Mouse (Mus musculus): ENCODE results near the gene Smap2. TPM values are rescaled to one million over a fixed set of nuclear protein-coding genes. Genes with fewer than 3 reads are reported as not detected.

Gene Smap2
- polyA plus RNA-seq, 1 experiment from 2014 or later = 18.1 TPM

DNA sequence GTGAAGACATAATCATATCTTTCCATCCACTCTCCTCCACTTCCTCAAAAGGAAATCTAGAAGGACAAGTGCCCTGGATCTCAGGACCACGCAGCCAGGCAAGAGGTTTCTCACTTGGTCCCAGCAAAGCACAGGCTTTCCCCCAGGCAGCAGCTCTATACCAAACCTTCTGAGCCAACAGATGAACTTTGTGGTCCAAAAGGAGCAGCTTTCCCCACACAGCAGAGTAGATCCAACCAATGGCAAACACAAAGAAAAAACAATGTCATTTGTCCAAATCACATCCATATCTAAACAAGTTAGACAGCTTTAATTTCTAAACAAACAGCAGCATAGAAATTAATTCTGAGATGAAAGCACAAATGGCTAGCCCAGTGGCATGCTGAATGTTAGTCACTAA, 15.4 kb downstream of the Smap2 start:
- H3K36me3 ChIP-seq (ENCODE audit: control insufficient read depth, insufficient read depth, low read length) = no peaks in the 10 kb centered on the region
- no peak overlapping the region for H3K9ac ChIP-seq (ENCODE audit: low read length)
- no peak for ATAC-seq (ENCODE audit: low FRiP score)
- H3K9me3 ChIP-seq (ENCODE audit: control insufficient read depth, low read length) = no peaks in the 10 kb centered on the region
- H3K4me1 ChIP-seq (ENCODE audit: control insufficient read depth, insufficient read depth, low read length) = peaks cover 17% of the 10 kb centered on the region
- no peak overlapping the region for H3K4me3 ChIP-seq (ENCODE audit: low read depth, low read length)
- H3K4me2 ChIP-seq = no peak overlapping the region
- WGBS = 85% methylated on average over 1 of the region's 1 CpGs
- H3K27me3 ChIP-seq (ENCODE audit: control insufficient read depth, insufficient read depth, low read length) = peaks cover 4% of the 10 kb centered on the region; the same call in 1 of the 2 replicates
- no peak overlapping the region; the same call in 1 of the 2 replicates for H3K27ac ChIP-seq (ENCODE audit: low read depth, low read length)
- DNase-seq (ENCODE audit: low spot score, missing footprints) = no peak

DNA sequence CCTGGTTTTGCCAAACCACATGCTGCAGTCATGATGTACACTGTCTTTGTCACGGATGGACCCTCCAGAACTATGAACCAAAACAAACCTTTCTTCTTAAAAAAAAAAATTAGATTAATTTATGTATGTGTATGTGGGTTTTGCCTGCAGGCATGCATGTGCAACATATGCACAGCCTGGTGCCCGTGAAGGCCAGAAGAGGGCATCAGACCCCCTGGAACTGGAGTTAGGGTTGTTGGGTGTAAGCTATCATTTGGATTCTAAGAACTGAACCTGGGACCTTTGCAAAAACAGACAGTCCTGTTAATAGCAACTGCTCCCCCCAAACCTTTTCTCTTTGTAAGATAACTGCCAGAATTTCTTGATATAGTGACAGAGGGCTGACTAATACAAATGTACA, 16.0 kb downstream of the Smap2 start:
- Histone ChIP-seq H3K27ac (ENCODE audit: low read depth, low read length) (no peak overlapping the region), H3K36me3 (ENCODE audit: control insufficient read depth, insufficient read depth, low read length) (no peaks in the 10 kb centered on the region), H3K9ac (ENCODE audit: low read length) (no peak overlapping the region), H3K4me1 (ENCODE audit: control insufficient read depth, insufficient read depth, low read length) (peaks cover 17% of the 10 kb centered on the region), H3K4me3 (ENCODE audit: low read depth, low read length) (no peak overlapping the region), H3K4me2 (no peak overlapping the region), H3K9me3 (ENCODE audit: control insufficient read depth, low read length) (no peaks in the 10 kb centered on the region), H3K27me3 (ENCODE audit: control insufficient read depth, insufficient read depth, low read length) (peaks cover 5% of the 10 kb centered on the region; the same call in 1 of the 2 replicates)
- ATAC-seq (ENCODE audit: low FRiP score) = no peak
- 87% methylated on average over 2 of the region's 2 CpGs for WGBS
- no peak for DNase-seq (ENCODE audit: low spot score, missing footprints)

DNA sequence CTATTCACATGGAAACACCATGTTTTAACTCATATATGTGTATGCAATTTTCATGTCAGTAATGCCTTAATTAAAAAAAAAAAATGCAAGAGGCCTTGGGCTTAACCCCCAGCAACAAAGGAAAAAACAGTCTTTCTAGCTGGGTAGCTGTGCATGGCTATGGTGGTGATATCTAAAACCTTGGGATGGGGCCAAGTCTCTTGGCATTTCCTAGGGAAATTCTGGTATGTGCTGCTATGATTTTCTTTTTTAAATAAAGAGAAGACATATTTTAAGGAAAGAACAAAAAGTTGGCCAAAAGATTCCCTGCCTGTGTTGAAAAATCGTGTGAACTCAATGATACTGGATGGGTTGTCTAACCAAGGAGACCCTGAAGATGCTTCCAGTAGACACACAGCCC, 21.1 kb downstream of the Smap2 start:
- Histone ChIP-seq H3K36me3 (ENCODE audit: control insufficient read depth, insufficient read depth, low read length) (no peaks in the 10 kb centered on the region), H3K4me1 (ENCODE audit: control insufficient read depth, insufficient read depth, low read length) (peaks cover 10% of the 10 kb centered on the region), H3K27me3 (ENCODE audit: control insufficient read depth, insufficient read depth, low read length) (peaks cover 26% of the 10 kb centered on the region), H3K4me3 (ENCODE audit: low read depth, low read length) (no peak overlapping the region), H3K27ac (ENCODE audit: low read depth, low read length) (no peak overlapping the region), H3K4me2 (no peak overlapping the region), H3K9ac (ENCODE audit: low read length) (no peak overlapping the region), H3K9me3 (ENCODE audit: control insufficient read depth, low read length) (no peaks in the 10 kb centered on the region)
- DNase-seq (ENCODE audit: low spot score, missing footprints) (no peak), ATAC-seq (ENCODE audit: low FRiP score) (no peak)
- WGBS = 80% methylated on average over 1 of the region's 1 CpGs

DNA sequence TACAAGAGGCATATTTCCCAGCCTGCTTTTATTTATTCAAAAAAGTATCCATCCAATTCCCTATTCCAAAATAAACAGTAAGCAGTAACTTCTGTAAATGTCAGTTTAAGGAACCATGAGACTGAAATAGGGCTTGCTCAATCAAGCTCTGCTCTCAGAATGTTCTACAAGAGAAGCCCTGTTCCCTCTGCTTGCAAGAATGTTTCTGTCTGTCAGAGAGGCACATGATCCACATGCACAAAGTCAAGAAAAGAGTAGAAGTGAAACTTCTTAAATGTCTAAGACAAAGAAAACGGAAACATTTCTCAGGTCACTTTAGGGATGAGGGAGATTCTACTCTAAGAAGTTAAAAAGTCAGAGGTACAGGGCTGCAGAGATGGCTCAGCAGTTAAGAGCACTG, 24.0 kb downstream of the Smap2 start:
- peaks cover 10% of the 10 kb centered on the region for H3K4me1 ChIP-seq (ENCODE audit: control insufficient read depth, insufficient read depth, low read length)
- WGBS = 85% methylated on average over 1 of the region's 1 CpGs

DNA sequence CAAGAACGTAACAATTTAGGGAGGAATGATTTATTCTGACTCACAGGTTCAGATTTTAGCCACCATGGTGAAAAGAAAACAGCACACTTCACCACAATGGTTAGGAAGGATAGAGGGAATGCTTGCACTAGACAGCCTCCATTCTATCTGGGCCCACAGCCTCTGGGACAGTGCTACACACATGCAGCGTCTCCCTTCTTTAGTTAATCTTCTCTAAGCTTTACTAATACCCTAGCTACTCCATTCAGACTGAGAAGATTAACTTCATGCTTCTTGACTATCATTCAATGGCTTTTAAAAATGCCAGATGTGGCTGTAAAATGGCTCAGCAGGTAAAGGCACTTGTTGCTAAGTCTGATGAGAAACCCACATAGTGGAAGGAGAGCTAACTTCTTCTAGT, 24.8 kb downstream of the Smap2 start:
- Histone ChIP-seq H3K27ac (ENCODE audit: low read depth, low read length) (no peak overlapping the region), H3K9me3 (ENCODE audit: control insufficient read depth, low read length) (peaks cover 3% of the 10 kb centered on the region; the same call in 1 of the 2 replicates), H3K27me3 (ENCODE audit: control insufficient read depth, insufficient read depth, low read length) (peaks cover 30% of the 10 kb centered on the region), H3K4me3 (ENCODE audit: low read depth, low read length) (no peak overlapping the region), H3K36me3 (ENCODE audit: control insufficient read depth, insufficient read depth, low read length) (no peaks in the 10 kb centered on the region), H3K4me1 (ENCODE audit: control insufficient read depth, insufficient read depth, low read length) (peaks cover 10% of the 10 kb centered on the region), H3K9ac (ENCODE audit: low read length) (no peak overlapping the region), H3K4me2 (no peak overlapping the region)
- 28% methylated on average over 2 of the region's 2 CpGs for WGBS
- DNase-seq (ENCODE audit: low spot score, missing footprints) (no peak), ATAC-seq (ENCODE audit: low FRiP score) (peak; percentile 57; the same call in 1 of the 2 replicates)

More for the DNA sequence above, 24.0 kb downstream of the Smap2 start:
- no peaks in the 10 kb centered on the region for H3K36me3 ChIP-seq (ENCODE audit: control insufficient read depth, insufficient read depth, low read length)
- ATAC-seq (ENCODE audit: low FRiP score) (no peak), DNase-seq (ENCODE audit: low spot score, missing footprints) (no peak)
- H3K9ac ChIP-seq (ENCODE audit: low read length) = no peak overlapping the region
- H3K27ac ChIP-seq (ENCODE audit: low read depth, low read length) = no peak overlapping the region
- H3K4me2 ChIP-seq = no peak overlapping the region
- H3K4me3 ChIP-seq (ENCODE audit: low read depth, low read length) = no peak overlapping the region
- peaks cover 31% of the 10 kb centered on the region for H3K27me3 ChIP-seq (ENCODE audit: control insufficient read depth, insufficient read depth, low read length)
- H3K9me3 ChIP-seq (ENCODE audit: control insufficient read depth, low read length) = peaks cover 3% of the 10 kb centered on the region; the same call in 1 of the 2 replicates

DNA sequence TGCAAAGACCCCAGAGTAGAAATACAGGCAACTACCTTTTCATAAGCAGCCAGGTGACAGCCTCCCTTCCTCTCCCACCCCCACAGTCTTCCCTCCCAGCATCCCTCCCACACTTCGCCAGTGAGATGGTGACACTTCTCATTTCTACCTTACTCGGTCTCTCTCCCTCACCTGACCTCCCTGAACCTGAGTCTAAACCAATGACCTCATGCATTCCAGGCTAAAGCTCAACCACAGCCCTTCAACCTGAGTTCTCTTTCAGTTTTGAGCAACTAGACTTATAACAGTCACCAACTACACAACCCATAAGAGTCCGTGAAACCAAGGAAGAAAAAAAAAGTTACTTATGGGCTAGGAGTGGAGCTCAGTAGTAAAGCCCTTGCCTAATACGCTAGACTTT, 29.7 kb downstream of the Smap2 start:
- Histone ChIP-seq H3K27me3 (ENCODE audit: control insufficient read depth, insufficient read depth, low read length) (peaks cover 5% of the 10 kb centered on the region), H3K27ac (ENCODE audit: low read depth, low read length) (no peak overlapping the region), H3K4me2 (no peak overlapping the region), H3K9ac (ENCODE audit: low read length) (no peak overlapping the region), H3K9me3 (ENCODE audit: control insufficient read depth, low read length) (peaks cover 3% of the 10 kb centered on the region; the same call in 1 of the 2 replicates), H3K4me1 (ENCODE audit: control insufficient read depth, insufficient read depth, low read length) (peaks cover 8% of the 10 kb centered on the region), H3K4me3 (ENCODE audit: low read depth, low read length) (no peak overlapping the region), H3K36me3 (ENCODE audit: control insufficient read depth, insufficient read depth, low read length) (peaks cover 3% of the 10 kb centered on the region)
- ATAC-seq (ENCODE audit: low FRiP score) (no peak), DNase-seq (ENCODE audit: low spot score, missing footprints) (no peak)
- 87% methylated on average over 4 of the region's 4 CpGs for WGBS

DNA sequence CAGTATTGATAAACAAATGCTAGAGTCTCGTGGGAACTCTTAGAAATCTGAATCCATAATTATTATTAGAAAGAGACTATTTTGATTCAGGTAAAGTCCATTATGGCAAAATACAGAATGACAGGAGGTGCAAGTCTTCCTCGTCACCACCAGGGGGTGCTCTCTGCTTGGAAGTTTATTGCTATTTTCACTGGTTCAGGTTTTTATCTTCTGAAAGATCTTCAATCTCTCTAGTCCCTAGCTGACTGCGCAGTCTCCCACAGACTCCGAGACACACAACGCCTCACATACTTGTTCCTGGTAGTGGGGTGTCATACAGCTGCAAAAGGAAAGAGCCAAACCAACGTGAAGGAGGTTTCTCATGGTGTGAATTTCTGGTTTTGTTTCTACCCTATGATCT, 30.6 kb downstream of the Smap2 start:
- 30% methylated on average over 6 of the region's 6 CpGs for WGBS
- no peak for ATAC-seq (ENCODE audit: low FRiP score)
- H3K4me3 ChIP-seq (ENCODE audit: low read depth, low read length) = no peak overlapping the region
- no peaks in the 10 kb centered on the region for H3K4me1 ChIP-seq (ENCODE audit: control insufficient read depth, insufficient read depth, low read length)
- peaks cover 5% of the 10 kb centered on the region for H3K27me3 ChIP-seq (ENCODE audit: control insufficient read depth, insufficient read depth, low read length)
- H3K36me3 ChIP-seq (ENCODE audit: control insufficient read depth, insufficient read depth, low read length) = peaks cover 3% of the 10 kb centered on the region
- H3K4me2 ChIP-seq = no peak overlapping the region
- DNase-seq (ENCODE audit: low spot score, missing footprints) = peak; percentile 91
- no peak overlapping the region for H3K27ac ChIP-seq (ENCODE audit: low read depth, low read length)
- peaks cover 3% of the 10 kb centered on the region; the same call in 1 of the 2 replicates for H3K9me3 ChIP-seq (ENCODE audit: control insufficient read depth, low read length)
- H3K9ac ChIP-seq (ENCODE audit: low read length) = no peak overlapping the region

DNA sequence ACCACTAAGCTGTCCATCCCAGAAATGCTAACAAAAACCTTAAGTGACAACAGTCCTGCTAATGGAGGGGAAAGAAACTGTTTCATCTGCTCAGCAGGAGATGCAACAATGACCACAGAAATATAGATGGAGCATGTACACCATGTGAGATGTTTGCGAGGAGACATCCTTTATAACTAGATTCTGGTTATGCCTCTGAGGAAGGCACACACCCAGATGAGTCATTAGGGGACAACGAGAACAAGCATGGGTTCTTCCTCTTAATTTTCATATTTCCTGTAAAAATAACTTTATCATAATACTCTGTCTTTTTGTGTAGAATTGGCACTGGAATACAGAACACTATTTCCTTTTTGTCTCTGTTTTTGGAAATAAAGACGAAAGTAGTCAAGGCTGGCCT, 38.8 kb downstream of the Smap2 start:
- H3K9ac ChIP-seq (ENCODE audit: low read length) = no peak overlapping the region
- no peak overlapping the region for H3K27ac ChIP-seq (ENCODE audit: low read depth, low read length)
- ATAC-seq (ENCODE audit: low FRiP score) = no peak
- no peak for DNase-seq (ENCODE audit: low spot score, missing footprints)
- no peaks in the 10 kb centered on the region for H3K27me3 ChIP-seq (ENCODE audit: control insufficient read depth, insufficient read depth, low read length)
- H3K4me3 ChIP-seq (ENCODE audit: low read depth, low read length) = no peak overlapping the region
- H3K36me3 ChIP-seq (ENCODE audit: control insufficient read depth, insufficient read depth, low read length) = 0 out of 2 replicates have a peak, but pooled peaks cover 2% of the 10 kb centered on the region
- 94% methylated on average over 3 of the region's 3 CpGs for WGBS
- H3K4me2 ChIP-seq = no peak overlapping the region
- no peaks in the 10 kb centered on the region for H3K4me1 ChIP-seq (ENCODE audit: control insufficient read depth, insufficient read depth, low read length)
- no peaks in the 10 kb centered on the region for H3K9me3 ChIP-seq (ENCODE audit: control insufficient read depth, low read length)

DNA sequence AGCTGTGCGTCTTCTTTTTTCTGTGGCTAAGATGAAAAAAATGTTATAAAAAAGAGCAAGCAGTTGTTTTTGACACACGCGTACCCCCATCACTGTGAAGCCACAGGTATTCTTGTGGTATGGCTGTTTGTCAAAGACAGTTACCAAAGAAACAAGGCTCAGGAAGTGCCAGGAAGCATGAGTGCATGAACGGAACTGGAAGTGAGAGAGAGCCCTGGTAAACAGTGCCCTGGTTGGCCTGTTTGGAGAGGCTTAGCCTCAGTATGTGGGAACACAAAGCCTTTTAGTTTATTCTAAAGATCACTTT, 41.7 kb downstream of the Smap2 start:
- Histone ChIP-seq H3K4me2 (no peak overlapping the region), H3K4me1 (ENCODE audit: control insufficient read depth, insufficient read depth, low read length) (no peaks in the 10 kb centered on the region), H3K9me3 (ENCODE audit: control insufficient read depth, low read length) (no peaks in the 10 kb centered on the region), H3K27me3 (ENCODE audit: control insufficient read depth, insufficient read depth, low read length) (no peaks in the 10 kb centered on the region), H3K36me3 (ENCODE audit: control insufficient read depth, insufficient read depth, low read length) (0 out of 2 replicates have a peak, but pooled peaks cover 6% of the 10 kb centered on the region), H3K9ac (ENCODE audit: low read length) (no peak overlapping the region), H3K27ac (ENCODE audit: low read depth, low read length) (no peak overlapping the region), H3K4me3 (ENCODE audit: low read depth, low read length) (no peak overlapping the region)
- no peak for DNase-seq (ENCODE audit: low spot score, missing footprints)
- WGBS = 95% methylated on average over 4 of the region's 4 CpGs
- no peak for ATAC-seq (ENCODE audit: low FRiP score)
